Mouse (Mus musculus) ES-Bruce4 (cell line): ENCODE measurements around the gene Bola1. TPM values are rescaled to one million over a fixed set of nuclear protein-coding genes. Genes with fewer than 3 reads are reported as not detected.

Source experiments
- H3K27ac ChIP-seq: 2 replicates; pipeline ENCODE4 v1.5.1; 2012; ENCODE audit warnings: low read length, inconsistent platforms; ENCODE audit not compliant: insufficient read depth
- H3K27me3 ChIP-seq: 2 replicates; pipeline ENCODE4 v1.6.1; 2012; ENCODE audit warnings: mild to moderate bottlenecking, low read length, inconsistent platforms; ENCODE audit not compliant: control insufficient read depth, poor library complexity, insufficient read depth, severe bottlenecking
- H3K36me3 ChIP-seq: 2 replicates; pipeline ENCODE4 v1.6.1; 2012; ENCODE audit warnings: inconsistent platforms, mild to moderate bottlenecking, low read length, moderate library complexity; ENCODE audit not compliant: control insufficient read depth, poor library complexity, insufficient read depth, severe bottlenecking
- H3K4me1 ChIP-seq: one replicate; pipeline ENCODE4 v1.8.1; 2011; ENCODE audit warnings: low read length; ENCODE audit not compliant: control insufficient read depth, insufficient read depth
- H3K4me3 ChIP-seq: 2 replicates; pipeline ENCODE4 v1.5.1; 2011; ENCODE audit warnings: low read depth, mild to moderate bottlenecking, low read length
- H3K9ac ChIP-seq: 2 replicates; pipeline ENCODE4 v1.6.1; 2012; ENCODE audit warnings: low read depth, mild to moderate bottlenecking, inconsistent platforms; ENCODE audit not compliant: poor library complexity, severe bottlenecking
- H3K9me3 ChIP-seq: replicated peaks from 2 replicates; pipeline ENCODE4 v1.6.1; 2012; ENCODE audit warnings: mild to moderate bottlenecking, low read length, inconsistent platforms; ENCODE audit not compliant: control insufficient read depth, poor library complexity, insufficient read depth, severe bottlenecking
- CTCF ChIP-seq: IDR thresholded peaks from one replicate; pipeline ENCODE4 v1.8.1; 2011; ENCODE audit warnings: low read depth, low read length
- EP300 ChIP-seq: IDR thresholded peaks from 2 replicates; pipeline ENCODE4 v1.6.1; 2011; ENCODE audit warnings: low read depth, low read length; ENCODE audit not compliant: insufficient read depth
- POLR2A ChIP-seq: IDR thresholded peaks from one replicate; pipeline ENCODE4 v1.8.1; 2011; ENCODE audit warnings: low read length; ENCODE audit not compliant: insufficient read depth
- polyA plus RNA-seq: library from polyadenylated mRNA; stranded (reverse); fragments of >200 nt; gene quantifications from 2 replicates; pipeline ENCODE4 v1.2.4, GENCODE M21; 2011; ENCODE audit warnings: low read depth; ENCODE audit not compliant: missing spikeins, insufficient read depth, insufficient read length

Gene Bola1
- polyA plus RNA-seq, 1 experiment, result 18.1 TPM

DNA sequence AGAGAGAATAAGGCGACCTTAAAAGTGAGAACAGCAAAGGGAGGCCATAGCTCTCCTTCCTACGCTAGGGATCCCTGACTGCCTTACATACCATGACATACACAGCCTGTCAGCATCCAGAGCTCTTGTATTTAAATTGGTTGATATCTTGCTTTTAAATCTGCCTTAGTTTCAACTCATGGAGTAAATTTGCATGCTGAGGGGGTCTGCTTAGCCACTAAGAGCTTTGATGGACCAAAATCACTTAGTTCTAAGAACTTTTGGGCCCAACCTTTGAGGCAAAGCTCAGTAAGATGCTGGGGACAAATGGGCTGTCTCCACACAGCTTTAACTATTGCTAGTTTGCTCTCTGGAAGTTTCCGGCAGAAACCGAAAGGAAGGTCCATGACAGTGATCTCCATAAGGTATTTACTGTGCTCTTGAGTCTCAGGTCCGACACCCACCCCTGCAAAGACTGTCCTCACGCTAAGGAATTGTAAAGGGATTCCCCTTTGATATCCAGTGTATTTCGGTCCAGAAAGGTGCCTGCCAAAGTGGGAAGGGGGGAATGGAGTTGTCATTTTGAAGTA is 17.9 kb upstream of the Bola1 start:
- Histone ChIP-seq H3K27me3 (no peaks in the 10 kb centered on the region), H3K4me1 (no peaks in the 10 kb centered on the region), H3K9ac (peak overlapping the region; percentile 100), H3K36me3 (peaks cover 2% of the 10 kb centered on the region; the same call in 1 of the 2 replicates), H3K4me3 (peak overlapping the region; percentile 93), H3K27ac (peak overlapping the region; percentile 96; the same call in 1 of the 2 replicates), H3K9me3 (no peaks in the 10 kb centered on the region)
- TF ChIP-seq EP300 (no peak), CTCF (no peak), POLR2A (no peak)

DNA sequence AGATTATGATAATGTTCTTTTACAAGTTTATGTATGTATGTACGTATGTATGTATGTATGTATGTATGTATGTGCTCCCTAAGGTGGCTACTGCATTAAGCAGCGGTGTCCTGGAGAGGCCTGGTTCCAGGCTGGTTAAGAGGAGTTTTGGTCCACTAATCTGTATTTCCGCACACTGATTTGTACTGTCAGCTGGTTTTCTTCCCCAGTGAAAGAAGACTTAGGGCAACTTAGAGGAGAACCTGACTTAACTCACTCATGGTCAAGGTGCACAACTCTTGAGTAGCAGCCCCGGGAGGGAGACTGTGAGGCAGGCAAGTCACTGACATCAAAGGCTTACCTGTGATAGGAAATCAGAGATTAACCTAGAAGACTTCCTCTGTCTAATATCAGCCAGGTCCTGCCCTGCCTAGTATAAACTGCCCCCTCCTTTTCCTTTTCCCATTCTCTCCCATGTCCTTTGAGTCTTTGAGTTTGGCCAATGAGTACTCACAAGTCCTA is 17.4 kb upstream of the Bola1 start:
- no peaks in the 10 kb centered on the region for H3K9me3 ChIP-seq
- H3K27ac ChIP-seq, result no peak overlapping the region
- peaks cover 2% of the 10 kb centered on the region; the same call in 1 of the 2 replicates for H3K36me3 ChIP-seq
- TF ChIP-seq EP300, result no peak
- no peak for TF ChIP-seq POLR2A
- TF ChIP-seq CTCF, result no peak
- H3K27me3 ChIP-seq, result no peaks in the 10 kb centered on the region
- no peaks in the 10 kb centered on the region for H3K4me1 ChIP-seq
- H3K4me3 ChIP-seq, result peak overlapping the region; percentile 93
- H3K9ac ChIP-seq, result peak overlapping the region; percentile 100

DNA sequence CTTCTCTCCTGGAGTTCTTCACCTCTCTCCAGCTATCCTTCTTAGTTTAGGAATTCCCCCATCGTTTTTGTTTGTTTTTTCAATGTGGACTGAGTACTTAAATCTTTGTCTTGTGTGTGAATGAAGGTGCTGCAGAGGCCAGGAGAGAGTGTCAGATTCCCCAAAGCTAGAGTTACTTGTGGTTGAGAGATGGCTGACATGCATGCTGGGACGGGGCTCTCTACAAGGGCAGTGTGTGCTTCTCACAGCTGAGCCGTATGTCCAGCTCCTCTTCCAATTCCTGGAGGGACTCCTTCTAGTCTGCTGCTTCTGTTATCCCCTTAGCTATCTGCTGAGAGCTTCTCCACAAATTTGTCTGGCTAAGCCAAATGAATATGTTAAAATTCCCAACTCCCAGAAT is 16.3 kb upstream of the Bola1 start:
- no peaks in the 10 kb centered on the region for H3K9me3 ChIP-seq
- no peak for TF ChIP-seq CTCF
- no peak for TF ChIP-seq EP300
- TF ChIP-seq POLR2A, result no peak
- H3K27ac ChIP-seq, result no peak overlapping the region
- no peak overlapping the region for H3K4me3 ChIP-seq
- H3K36me3 ChIP-seq, result peaks cover 2% of the 10 kb centered on the region; the same call in 1 of the 2 replicates
- H3K27me3 ChIP-seq, result no peaks in the 10 kb centered on the region
- H3K9ac ChIP-seq, result no peak overlapping the region
- H3K4me1 ChIP-seq, result no peaks in the 10 kb centered on the region

DNA sequence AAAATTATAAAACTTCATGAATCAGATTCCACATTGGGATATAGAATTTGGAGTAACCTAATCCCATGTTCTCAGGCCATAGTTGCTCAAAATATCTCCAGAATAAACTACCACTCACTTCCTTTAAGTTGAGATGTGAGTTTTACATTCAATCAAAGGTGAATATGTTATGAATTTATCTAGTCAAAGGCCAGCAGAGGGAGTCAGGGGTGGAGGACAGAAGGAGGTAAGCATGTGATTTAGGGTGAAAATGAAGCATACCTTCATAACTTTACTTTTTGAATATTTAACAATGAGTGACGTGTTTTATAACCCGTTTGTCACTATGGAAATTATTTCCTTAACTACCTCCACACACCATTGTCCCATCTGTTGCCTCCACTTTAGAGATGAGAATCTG is 15.4 kb upstream of the Bola1 start:
- H3K36me3 ChIP-seq, result peaks cover 2% of the 10 kb centered on the region; the same call in 1 of the 2 replicates
- TF ChIP-seq CTCF, result no peak
- no peak for TF ChIP-seq POLR2A
- no peak for TF ChIP-seq EP300
- H3K4me3 ChIP-seq, result no peak overlapping the region
- H3K27me3 ChIP-seq, result no peaks in the 10 kb centered on the region
- H3K9me3 ChIP-seq, result no peaks in the 10 kb centered on the region
- H3K4me1 ChIP-seq, result no peaks in the 10 kb centered on the region
- H3K9ac ChIP-seq, result no peak overlapping the region
- no peak overlapping the region for H3K27ac ChIP-seq

DNA sequence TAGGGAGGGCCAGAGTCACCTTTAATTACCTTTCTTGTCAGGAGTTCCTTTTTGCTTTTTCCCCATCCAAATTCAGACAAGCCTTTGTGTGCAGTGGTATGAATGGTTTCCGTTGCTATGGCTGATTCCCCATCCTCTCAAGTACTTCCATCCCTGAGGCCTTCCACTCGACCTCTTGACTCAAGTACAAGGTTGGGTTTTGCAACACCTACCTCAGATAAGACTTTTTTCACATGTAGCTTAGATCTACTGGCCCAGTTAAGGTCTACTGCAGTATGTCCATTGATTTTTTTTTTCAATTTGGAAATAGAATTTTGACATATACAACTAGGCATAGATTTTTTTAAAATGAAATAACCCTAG is 12.2 kb upstream of the Bola1 start:
- H3K4me3 ChIP-seq, result no peak overlapping the region
- H3K27me3 ChIP-seq, result no peaks in the 10 kb centered on the region
- 0 out of 2 replicates have a peak, but pooled peaks cover 2% of the 10 kb centered on the region for H3K36me3 ChIP-seq
- TF ChIP-seq EP300, result no peak
- no peak for TF ChIP-seq CTCF
- no peak for TF ChIP-seq POLR2A
- H3K9ac ChIP-seq, result no peak overlapping the region
- H3K9me3 ChIP-seq, result no peaks in the 10 kb centered on the region
- H3K4me1 ChIP-seq, result no peaks in the 10 kb centered on the region
- no peak overlapping the region for H3K27ac ChIP-seq

DNA sequence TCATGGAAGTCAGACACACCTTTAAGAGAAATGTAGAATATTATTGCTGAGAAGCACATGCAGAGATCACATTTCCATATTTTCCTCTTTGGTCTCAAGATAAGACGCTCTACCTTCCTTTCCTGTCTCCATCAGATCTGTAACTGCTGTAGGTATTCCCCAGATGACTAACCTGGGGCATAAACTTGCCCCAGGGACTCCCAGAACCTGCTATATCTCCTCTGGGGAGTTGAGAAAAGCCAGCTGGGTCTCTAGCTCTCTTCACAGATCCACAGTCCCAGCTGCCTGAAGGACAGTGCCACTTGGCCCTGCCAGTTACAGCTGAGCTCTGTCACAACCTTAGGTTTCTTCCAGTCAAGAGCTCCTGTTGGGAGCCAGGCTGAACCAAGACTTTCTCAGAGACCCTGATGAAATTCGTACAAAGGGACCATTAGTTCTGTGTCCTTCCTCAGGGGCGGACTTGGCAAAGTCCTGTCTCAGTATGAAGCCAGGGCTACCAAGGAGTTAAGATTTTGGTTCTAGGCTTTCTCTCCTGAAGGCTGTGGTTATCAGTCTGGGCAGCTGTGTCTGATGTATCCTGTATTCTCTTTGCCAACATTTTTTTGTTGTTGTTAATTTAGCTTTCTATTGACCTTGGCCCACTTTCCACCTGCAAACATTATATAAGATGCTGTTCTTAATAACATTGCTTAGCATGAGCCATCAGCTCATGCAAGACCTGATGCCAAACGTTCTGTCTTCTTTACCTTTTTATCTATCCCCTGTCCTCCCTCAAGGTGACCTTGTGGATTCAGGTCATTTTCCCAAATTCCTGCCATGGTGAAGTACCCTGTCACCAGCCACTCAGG is 11.6 kb upstream of the Bola1 start:
- Histone ChIP-seq H3K9ac (no peak overlapping the region), H3K4me3 (no peak overlapping the region), H3K9me3 (no peaks in the 10 kb centered on the region)

More for the DNA sequence above, 11.6 kb upstream of the Bola1 start:
- Histone ChIP-seq H3K27me3 (no peaks in the 10 kb centered on the region), H3K27ac (no peak overlapping the region), H3K36me3 (no peaks in the 10 kb centered on the region), H3K4me1 (no peaks in the 10 kb centered on the region)
- TF ChIP-seq EP300 (no peak), POLR2A (no peak), CTCF (no peak)
